Mouse (Mus musculus) heart, adult 2 months (tissue): ENCODE measurements around the gene Gm21627. TPM values are rescaled to one million over a fixed set of nuclear protein-coding genes. Genes with fewer than 3 reads are reported as not detected.
"Not testable (repeated sequence)": the region's sequence is repeated elsewhere in the genome, so short reads cannot be mapped to it uniquely, and the experiment has no call there.

Experiments
- DNase-seq, 2 experiments: peaks; one replicate each; pipeline ENCODE4 v3.0.0; 2021
- H3K27ac ChIP-seq: fragments of 200-600 bp; 2 replicates; pipeline ENCODE4 v1.8.1; 2022
- H3K27me3 ChIP-seq: fragments of 200-500 bp; 2 replicates; pipeline ENCODE4 v1.6.1; 2012; ENCODE audit warnings: mild to moderate bottlenecking, low read length, inconsistent platforms, mixed read lengths; ENCODE audit not compliant: control insufficient read depth, insufficient read depth
- H3K36me3 ChIP-seq: fragments of 200-500 bp; 2 replicates; pipeline ENCODE4 v1.6.1; 2012; ENCODE audit warnings: low read length, inconsistent platforms; ENCODE audit not compliant: control insufficient read depth, insufficient read depth
- H3K4me1 ChIP-seq: fragments of 200-500 bp; 2 replicates; pipeline ENCODE4 v1.6.1; 2011; ENCODE audit warnings: low read length; ENCODE audit not compliant: control insufficient read depth, insufficient read depth
- H3K4me3 ChIP-seq: fragments of 200-600 bp; 2 replicates; pipeline ENCODE4 v1.8.1; 2022
- H3K79me2 ChIP-seq: fragments of 200-500 bp; replicated peaks from 2 replicates; pipeline ENCODE4 v1.6.1; 2012; ENCODE audit warnings: mild to moderate bottlenecking, inconsistent platforms, low read length, moderate library complexity, mixed read lengths; ENCODE audit not compliant: control insufficient read depth, insufficient read depth
- H3K9ac ChIP-seq: fragments of 200-500 bp; 2 replicates; pipeline ENCODE4 v1.6.1; 2012; ENCODE audit warnings: low read depth, mild to moderate bottlenecking, control low read depth, inconsistent platforms, low read length, mixed read lengths
- WGBS: fragments of 180-500 bp; shearing (Covaris S2); methylation state at CpG from one replicate; pipeline ENCODE4 v1.1.7; 2018; 5-methylcytosine and 5-hydroxymethylcytosine counted together
- intact Hi-C: fragments of 180-260 bp; cut with DNase I; formaldehyde crosslinking; loops from one replicate; pipeline ENCODE4 v1.15.1; 2025
- long read RNA-seq: library from polyadenylated mRNA; stranded (forward); transcript quantifications from one replicate; pipeline ENCODE4 v2.0.0, GENCODE M21; 2021
- polyA plus RNA-seq: library from polyadenylated mRNA; depleted of rRNA; stranded (reverse); fragments of >200 nt; gene quantifications from 2 replicates; pipeline ENCODE4 v1.2.3, GENCODE M21; 2012; rRNA removed
- total RNA-seq, 2 experiments: library from RNA; stranded (reverse); gene quantifications; 2 replicates each; pipeline ENCODE4 v1.2.3; 2021

The Gm21627 gene
- total RNA-seq (not detected), polyA plus RNA-seq (not detected in 2 replicates)
- long read RNA-seq, result 0 reads

- H3K4me1 ChIP-seq, H3K79me2 ChIP-seq, H3K27ac ChIP-seq, H3K36me3 ChIP-seq, intact Hi-C loops, H3K4me3 ChIP-seq, DNase-seq, H3K27me3 ChIP-seq, H3K9ac ChIP-seq: not testable (repeated sequence)
- WGBS, result no CpG with 5 or more reads among the region's 6 CpGs
Observed at GRCm38 (mm10) chrY:63228127-63228526, at the start of gene Gm21627. Gene Gm21627 (plus strand): TSS chrY:63228427.
